ENCODE assay signal across 16 mouse cellular contexts in genomic region chr12:10620541-10620940, GRCm38 (mm10).
"Had no signal": no experiment of that assay in that cellular context is flagged by ENCODE, and none has a peak within 500 bp of the region (broad histone marks: within the 10 kb centered on the region; RNA-seq: fewer than 3 reads in every experiment).

No protein-coding gene starts in this region.

- H3K4me1 ChIP-seq: lung, embryonic 15.5 days; megakaryocyte, embryonic 14.5 days; midbrain, embryonic 13.5 days; midbrain, embryonic 15.5 days; neural tube, embryonic 12.5 days had no signal

- H3K27ac ChIP-seq: lung, embryonic 15.5 days; macrophage; midbrain, embryonic 13.5 days; midbrain, embryonic 15.5 days; neural tube, embryonic 12.5 days had no signal

- H3K9ac ChIP-seq: liver, postnatal 0 days; lung, embryonic 15.5 days; midbrain, embryonic 13.5 days; midbrain, embryonic 15.5 days; neural tube, embryonic 12.5 days had no signal

- H3K9me3 ChIP-seq: lung, embryonic 15.5 days; megakaryocyte, embryonic 14.5 days; midbrain, embryonic 13.5 days; midbrain, embryonic 15.5 days; neural tube, embryonic 12.5 days had no signal

- DNase-seq: liver, postnatal 0 days; lung, adult 2 months; lung, postnatal 14 days; lung, postnatal 36 days; right cerebral cortex, postnatal 14 days; thymus, adult 2 months; thymus, postnatal 25 days; thymus, postnatal 4 days had no signal

- ATAC-seq: liver, postnatal 0 days; lung, postnatal 0 days; midbrain, embryonic 13.5 days; midbrain, embryonic 15.5 days had no signal

- H3K36me3 ChIP-seq: lung, embryonic 15.5 days; midbrain, embryonic 13.5 days; midbrain, embryonic 15.5 days; neural tube, embryonic 12.5 days had no signal

- H3K4me2 ChIP-seq: lung, embryonic 15.5 days; midbrain, embryonic 11.5 days; midbrain, embryonic 13.5 days; midbrain, embryonic 15.5 days; neural tube, embryonic 12.5 days had no signal

- H3K4me3 ChIP-seq: lung, embryonic 15.5 days; megakaryocyte, embryonic 14.5 days; midbrain, embryonic 13.5 days; midbrain, embryonic 15.5 days; neural tube, embryonic 12.5 days had no signal

- H3K27me3 ChIP-seq: lung, embryonic 15.5 days; megakaryocyte, embryonic 14.5 days; midbrain, embryonic 13.5 days; midbrain, embryonic 15.5 days; neural tube, embryonic 12.5 days had no signal
